Mouse (Mus musculus): ENCODE measurements around the gene Lhx1. TPM values are rescaled to one million over a fixed set of nuclear protein-coding genes. Genes with fewer than 3 reads are reported as not detected.

Lhx1 gene
- polyA plus RNA-seq, 2 experiments, result 0.10 TPM; not detected in 1

GRCm38 (mm10) chr11:84548293-84548692 is 23.0 kb upstream of the Lhx1 start:
- Histone ChIP-seq H3K4me1 (ENCODE audit: control insufficient read depth, insufficient read depth, low read length) (no peaks in the 10 kb centered on the region), H3K4me2 (replicated peaks; ENCODE audit: low read depth, low read length, severe bottlenecking) (no peak overlapping the region), H3K27ac (replicated peaks; ENCODE audit: low read depth, low read length) (no peak overlapping the region), H3K9me3 (ENCODE audit: control insufficient read depth, low read length) (no peaks in the 10 kb centered on the region), H3K27me3 (ENCODE audit: control insufficient read depth, insufficient read depth, low read length) (no peaks in the 10 kb centered on the region), H3K9ac (ENCODE audit: low read depth, low read length, severe bottlenecking) (no peak overlapping the region), H3K4me3 (replicated peaks; ENCODE audit: low read length) (no peak overlapping the region), H3K36me3 (ENCODE audit: control insufficient read depth, insufficient read depth, low read length) (no peaks in the 10 kb centered on the region)
- no peak for DNase-seq (ENCODE audit: low spot score)
- no peak for TF ChIP-seq POLR2A (IDR thresholded peaks at IDR 0.05; ENCODE audit: borderline replicate concordance, extremely low read depth, insufficient read depth, insufficient read length)
- 22% methylated on average over 2 of the region's 2 CpGs for WGBS
- no peak for ATAC-seq (ENCODE audit: low FRiP score, low read depth)

GRCm38 (mm10) chr11:84539981-84540380 is 14.6 kb upstream of the Lhx1 start:
- no peak overlapping the region for H3K4me3 ChIP-seq (replicated peaks; ENCODE audit: low read length)
- no peak for TF ChIP-seq POLR2A (IDR thresholded peaks at IDR 0.05; ENCODE audit: borderline replicate concordance, extremely low read depth, insufficient read depth, insufficient read length)
- no peak overlapping the region for H3K9ac ChIP-seq (ENCODE audit: low read depth, low read length, severe bottlenecking)
- H3K27ac ChIP-seq (replicated peaks; ENCODE audit: low read depth, low read length), result no peak overlapping the region
- ATAC-seq (ENCODE audit: low FRiP score, low read depth), result no peak
- no peaks in the 10 kb centered on the region for H3K9me3 ChIP-seq (ENCODE audit: control insufficient read depth, low read length)
- peaks cover 4% of the 10 kb centered on the region; the same call in 1 of the 2 replicates for H3K27me3 ChIP-seq (ENCODE audit: control insufficient read depth, insufficient read depth, low read length)
- H3K36me3 ChIP-seq (ENCODE audit: control insufficient read depth, insufficient read depth, low read length), result no peaks in the 10 kb centered on the region
- H3K4me1 ChIP-seq (ENCODE audit: control insufficient read depth, insufficient read depth, low read length), result no peaks in the 10 kb centered on the region
- no peak overlapping the region for H3K4me2 ChIP-seq (replicated peaks; ENCODE audit: low read depth, low read length, severe bottlenecking)
- WGBS, result 13% methylated on average over 4 of the region's 4 CpGs
- DNase-seq (ENCODE audit: low spot score), result no peak

- Histone ChIP-seq H3K9me3 (ENCODE audit: control insufficient read depth, low read length) (no peaks in the 10 kb centered on the region), H3K9ac (ENCODE audit: low read depth, low read length, severe bottlenecking) (no peak overlapping the region), H3K27ac (replicated peaks; ENCODE audit: low read depth, low read length) (no peak overlapping the region), H3K27me3 (ENCODE audit: control insufficient read depth, insufficient read depth, low read length) (peaks cover 76% of the 10 kb centered on the region), H3K4me3 (replicated peaks; ENCODE audit: low read length) (no peak overlapping the region), H3K4me2 (replicated peaks; ENCODE audit: low read depth, low read length, severe bottlenecking) (no peak overlapping the region), H3K36me3 (ENCODE audit: control insufficient read depth, insufficient read depth, low read length) (no peaks in the 10 kb centered on the region), H3K4me1 (ENCODE audit: control insufficient read depth, insufficient read depth, low read length) (peaks cover 3% of the 10 kb centered on the region; the same call in 1 of the 2 replicates)
- ATAC-seq (ENCODE audit: low FRiP score, low read depth) (peak; percentile 51; the same call in 1 of the 2 replicates), DNase-seq (ENCODE audit: low spot score) (peak; percentile 56)
- WGBS, result 6% methylated on average over 14 of the region's 14 CpGs
- no peak for TF ChIP-seq POLR2A (IDR thresholded peaks at IDR 0.05; ENCODE audit: borderline replicate concordance, extremely low read depth, insufficient read depth, insufficient read length)
Observed at GRCm38 (mm10) chr11:84529797-84530703, 4.7 kb upstream of the Lhx1 start.

- Histone ChIP-seq H3K4me1 (ENCODE audit: control insufficient read depth, insufficient read depth, low read length) (peaks cover 5% of the 10 kb centered on the region; the same call in 1 of the 2 replicates), H3K36me3 (ENCODE audit: control insufficient read depth, insufficient read depth, low read length) (no peaks in the 10 kb centered on the region), H3K27ac (replicated peaks; ENCODE audit: low read depth, low read length) (no peak overlapping the region), H3K9me3 (ENCODE audit: control insufficient read depth, low read length) (no peaks in the 10 kb centered on the region), H3K27me3 (ENCODE audit: control insufficient read depth, insufficient read depth, low read length) (peaks cover 84% of the 10 kb centered on the region), H3K4me3 (replicated peaks; ENCODE audit: low read length) (0 out of 2 replicates have a peak overlapping the region, but pooled peaks have one; percentile 14), H3K9ac (ENCODE audit: low read depth, low read length, severe bottlenecking) (no peak overlapping the region), H3K4me2 (replicated peaks; ENCODE audit: low read depth, low read length, severe bottlenecking) (no peak overlapping the region)
- TF ChIP-seq POLR2A (IDR thresholded peaks at IDR 0.05; ENCODE audit: borderline replicate concordance, extremely low read depth, insufficient read depth, insufficient read length), result no peak
- no peak for DNase-seq (ENCODE audit: low spot score)
- no peak for ATAC-seq (ENCODE audit: low FRiP score, low read depth)
- WGBS, result under 1% methylated on average over 24 of the region's 24 CpGs
Observed at GRCm38 (mm10) chr11:84529143-84529755, 3.9 kb upstream of the Lhx1 start.
